Mouse (Mus musculus) large intestine, adult 2 months (tissue): ENCODE results near the gene Zfp974. TPM values are rescaled to one million over a fixed set of nuclear protein-coding genes. Genes with fewer than 3 reads are reported as not detected.
"Not testable (repeated sequence)": the region's sequence is repeated elsewhere in the genome, so short reads cannot be mapped to it uniquely, and the experiment has no call there.

Source experiments
- DNase-seq: peaks from one replicate; pipeline ENCODE4 v3.0.0-alpha.2; 2012; ENCODE audit warnings: low read depth, low spot score
- WGBS: fragments of 180-500 bp; shearing (Covaris S2); methylation state at CpG from one replicate; pipeline ENCODE4 v1.1.7; 2018; 5-methylcytosine and 5-hydroxymethylcytosine counted together
- polyA plus RNA-seq: library from polyadenylated mRNA; depleted of rRNA; stranded (reverse); fragments of >200 nt; gene quantifications from 2 replicates; pipeline ENCODE4 v1.2.3, GENCODE M21; 2012; rRNA removed

The Zfp974 gene
- polyA plus RNA-seq: 1.1 and 1.7 TPM in 2 replicates

GRCm38 (mm10) chr7:27928818-27929695, at the start of gene Zfp974:
Gene Zfp974 (minus strand): TSS chr7:27929460.
- 3% methylated on average over 40 of the region's 40 CpGs for WGBS
- no peak for DNase-seq

- WGBS: 95% methylated on average over 13 of the region's 13 CpGs
- not testable (repeated sequence) for DNase-seq
Measured at GRCm38 (mm10) chr7:27949451-27949850, 20.2 kb upstream of the Zfp974 start.

GRCm38 (mm10) chr7:27941869-27942268, 12.6 kb upstream of the Zfp974 start:
- WGBS: 20% methylated on average over 5 of the region's 7 CpGs
- not testable (repeated sequence) for DNase-seq

GRCm38 (mm10) chr7:27933800-27934158, 4.5 kb upstream of the Zfp974 start:
- WGBS: 5% methylated on average over 1 of the region's 9 CpGs
- DNase-seq: not testable (repeated sequence)

GRCm38 (mm10) chr7:27933050-27933799, 4.0 kb upstream of the Zfp974 start:
- DNase-seq: no peak
- 15% methylated on average over 7 of the region's 7 CpGs for WGBS

- 56% methylated on average over 4 of the region's 4 CpGs for WGBS
- not testable (repeated sequence) for DNase-seq
Measured at GRCm38 (mm10) chr7:27927041-27927440, 2.2 kb downstream of the Zfp974 start.

- not testable (repeated sequence) for DNase-seq
- 96% methylated on average over 4 of the region's 4 CpGs for WGBS
Measured at GRCm38 (mm10) chr7:27910952-27911351, 18.3 kb downstream of the Zfp974 start.

- no peak for DNase-seq
- WGBS: 29% methylated on average over 11 of the region's 11 CpGs
Measured at GRCm38 (mm10) chr7:27905061-27905848, 24.0 kb downstream of the Zfp974 start.

GRCm38 (mm10) chr7:27900601-27901000, 28.7 kb downstream of the Zfp974 start:
- WGBS: 96% methylated on average over 4 of the region's 4 CpGs
- no peak for DNase-seq

GRCm38 (mm10) chr7:27881721-27882120, 47.5 kb downstream of the Zfp974 start:
- WGBS: 99% methylated on average over 4 of the region's 4 CpGs
- DNase-seq: no peak

- 78% methylated on average over 5 of the region's 5 CpGs for WGBS
- not testable (repeated sequence) for DNase-seq
Measured at GRCm38 (mm10) chr7:27862578-27862977, 66.7 kb downstream of the Zfp974 start.

GRCm38 (mm10) chr7:27860396-27861235, 68.6 kb downstream of the Zfp974 start:
- under 1% methylated on average over 22 of the region's 22 CpGs for WGBS

GRCm38 (mm10) chr7:27859301-27860251, 69.7 kb downstream of the Zfp974 start:
- DNase-seq: peak; percentile 28
- 19% methylated on average over 10 of the region's 10 CpGs for WGBS

More at GRCm38 (mm10) chr7:27860396-27861235, 68.6 kb downstream of the Zfp974 start:
- DNase-seq: peak; percentile 56

Other genes starting within 250 kb of the Zfp974 start
- 0.10 TPM in 2 replicates for gene Zfp607b, start 240.1 kb downstream of the Zfp974 start, polyA plus RNA-seq
- gene Zfp60, start 198.1 kb downstream of the Zfp974 start, polyA plus RNA-seq: 1.1 and 1.2 TPM in 2 replicates
- 0.73 and 1.2 TPM in 2 replicates for gene Zfp626, start 122.3 kb downstream of the Zfp974 start, polyA plus RNA-seq
- 0.53 and 1.1 TPM in 2 replicates for gene Zfp59, start 90.9 kb downstream of the Zfp974 start, polyA plus RNA-seq
- gene Zfp607a, start 71.9 kb downstream of the Zfp974 start, polyA plus RNA-seq: 0.37 and 0.80 TPM in 2 replicates
- 1.2 and 1.5 TPM in 2 replicates for gene Zfp780b, start 49.7 kb upstream of the Zfp974 start, polyA plus RNA-seq
- gene Zfp850, start 84.7 kb upstream of the Zfp974 start, polyA plus RNA-seq: 0.33 and 0.36 TPM in 2 replicates
- gene Psmc4, start 120.6 kb upstream of the Zfp974 start, polyA plus RNA-seq: 124 and 133 TPM in 2 replicates
- gene Fcgbp, start 141.8 kb upstream of the Zfp974 start, polyA plus RNA-seq: 2,978 and 3,484 TPM in 2 replicates
- gene 9530053A07Rik, start 200.0 kb upstream of the Zfp974 start, polyA plus RNA-seq: 0.25 and 0.48 TPM in 2 replicates
- 58.2 and 60.1 TPM in 2 replicates for gene Fbl, start 240.2 kb upstream of the Zfp974 start, polyA plus RNA-seq